Mouse (Mus musculus) thymus, postnatal 0 days (tissue): Measurements from ENCODE around the gene Zfp385c. TPM values are rescaled to one million over a fixed set of nuclear protein-coding genes. Genes with fewer than 3 reads are reported as not detected.

Experiments
- DNase-seq: peaks from one replicate; pipeline ENCODE4 v3.0.0-alpha.2; 2015; ENCODE audit warnings: low spot score
- polyA plus RNA-seq: library from polyadenylated mRNA; unstranded; fragments of >200 nt; fragmentation: Nextera tagmentation; extraction: Ambion mirVana; gene quantifications from 2 replicates; pipeline ENCODE4 v1.2.1, GENCODE M21; 2015

Gene Zfp385c
- polyA plus RNA-seq, 1 experiment from 2014 or later, result 0.12 TPM

GRCm38 (mm10) chr11:100718462-100718861 is 26.2 kb upstream of the Zfp385c start:
- DNase-seq, result no peak

DNA sequence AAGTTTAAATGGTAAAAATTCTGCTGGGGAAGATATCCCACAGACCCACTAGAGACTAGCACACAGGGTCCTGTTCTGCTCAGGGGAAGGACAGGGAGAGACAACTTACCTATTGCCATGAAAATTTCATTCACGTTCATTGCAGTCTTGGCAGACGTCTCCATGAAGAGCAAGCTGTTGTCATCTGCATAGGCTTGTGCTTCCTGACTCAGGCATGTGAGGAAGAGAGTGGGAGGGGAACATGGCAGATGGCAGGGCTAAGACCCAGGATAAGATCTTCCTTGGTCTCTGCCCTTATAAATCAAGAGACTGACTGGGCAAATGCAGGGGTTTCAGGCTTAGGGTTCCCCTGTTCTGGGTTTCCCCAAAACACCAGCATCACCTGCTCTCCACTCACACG is 24.4 kb upstream of the Zfp385c start:
- DNase-seq, result no peak

- DNase-seq, result no peak
These were observed 22.7 kb upstream of the Zfp385c start for GRCm38 (mm10) chr11:100714948-100715347.

- peak; percentile 70 for DNase-seq
These were observed 22.3 kb upstream of the Zfp385c start for GRCm38 (mm10) chr11:100714534-100714915.

DNA sequence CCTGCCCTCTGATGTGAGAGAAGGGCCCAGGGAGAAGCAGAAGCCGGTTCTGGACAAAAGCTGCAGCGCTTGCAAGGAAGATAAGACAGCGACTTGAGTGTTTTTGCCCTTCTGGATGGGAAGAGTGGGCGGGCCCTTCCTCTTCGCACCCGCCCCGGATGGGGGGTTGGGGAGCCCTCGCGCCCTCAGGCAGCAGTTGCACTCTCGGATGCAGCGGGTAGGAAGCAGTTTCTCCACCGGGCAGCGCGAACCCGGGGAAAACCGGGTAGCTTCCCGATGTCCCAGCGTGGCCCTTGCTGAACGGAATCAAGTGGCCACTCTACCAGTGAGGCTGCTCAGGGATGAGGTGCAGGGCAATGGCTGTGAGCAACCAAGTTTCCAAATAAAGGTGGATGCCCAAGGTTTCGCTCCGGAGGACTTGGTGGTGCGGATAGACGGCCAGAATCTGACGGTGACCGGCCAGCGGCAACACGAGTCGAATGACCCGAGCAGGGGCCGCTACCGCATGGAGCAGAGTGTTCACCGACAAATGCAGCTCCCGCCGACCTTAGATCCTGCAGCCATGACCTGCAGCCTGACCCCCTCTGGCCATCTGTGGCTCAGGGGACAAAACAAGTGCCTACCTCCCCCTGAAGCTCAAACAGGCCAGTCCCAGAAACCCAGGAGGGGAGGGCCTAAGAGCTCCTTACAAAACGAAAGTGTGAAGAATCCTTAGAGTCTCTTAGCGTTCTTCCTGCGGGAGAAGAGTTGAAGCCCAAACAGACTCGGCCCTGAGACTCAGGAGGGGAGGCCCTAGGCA is 21.7 kb upstream of the Zfp385c start, which contains the start of gene Hspb9:
TSS of gene Hspb9 (plus strand) at position 116 of the 799 bp plus-strand sequence.
- peak; percentile 83 for DNase-seq

GRCm38 (mm10) chr11:100713174-100713573 is 20.9 kb upstream of the Zfp385c start:
- DNase-seq, result no peak

- peak; percentile 62 for DNase-seq
These were observed 19.7 kb upstream of the Zfp385c start, which contains the start of gene Kat2a for GRCm38 (mm10) chr11:100711783-100712615. Gene Kat2a (minus strand): TSS chr11:100712465.

DNA sequence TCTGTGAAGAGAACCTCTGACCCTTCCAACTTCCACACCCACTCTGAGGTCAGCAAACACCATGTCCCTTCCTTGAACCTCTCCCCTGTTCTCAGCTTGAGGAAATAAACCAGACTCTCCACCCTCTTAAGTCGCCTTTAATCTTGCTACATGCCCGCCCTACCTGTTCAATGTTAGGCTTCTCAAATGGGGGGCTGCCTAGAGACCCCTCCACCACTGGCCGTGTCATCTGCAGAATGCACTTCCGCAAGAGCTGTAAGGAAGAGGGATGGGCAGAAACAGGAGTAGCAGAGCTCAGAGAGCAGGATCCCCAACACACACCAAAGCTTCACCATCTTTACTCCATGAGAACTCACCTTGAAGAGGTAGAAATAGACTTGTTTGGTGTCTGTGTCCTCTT is 18.7 kb upstream of the Zfp385c start:
- no peak for DNase-seq

DNA sequence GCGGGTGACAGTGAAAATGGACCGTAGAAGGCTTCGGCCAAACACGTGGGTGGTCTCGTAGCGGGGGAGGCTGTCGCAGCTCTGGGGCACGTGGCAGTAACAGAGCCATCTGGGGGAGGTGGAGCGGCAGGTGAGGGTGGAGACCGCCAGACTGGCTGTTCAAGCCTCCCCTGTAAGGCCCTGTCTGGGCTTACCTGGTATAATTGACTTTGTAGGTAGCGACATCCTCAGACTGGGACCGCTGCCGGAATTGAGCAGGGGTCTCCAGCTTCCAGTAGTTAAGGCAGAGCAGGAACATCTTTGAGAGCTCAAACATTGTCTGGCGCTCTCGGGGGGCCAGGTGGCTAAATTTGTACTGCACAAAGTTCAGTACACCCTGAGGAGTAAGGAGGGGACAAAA is 18.3 kb upstream of the Zfp385c start:
- no peak for DNase-seq

DNA sequence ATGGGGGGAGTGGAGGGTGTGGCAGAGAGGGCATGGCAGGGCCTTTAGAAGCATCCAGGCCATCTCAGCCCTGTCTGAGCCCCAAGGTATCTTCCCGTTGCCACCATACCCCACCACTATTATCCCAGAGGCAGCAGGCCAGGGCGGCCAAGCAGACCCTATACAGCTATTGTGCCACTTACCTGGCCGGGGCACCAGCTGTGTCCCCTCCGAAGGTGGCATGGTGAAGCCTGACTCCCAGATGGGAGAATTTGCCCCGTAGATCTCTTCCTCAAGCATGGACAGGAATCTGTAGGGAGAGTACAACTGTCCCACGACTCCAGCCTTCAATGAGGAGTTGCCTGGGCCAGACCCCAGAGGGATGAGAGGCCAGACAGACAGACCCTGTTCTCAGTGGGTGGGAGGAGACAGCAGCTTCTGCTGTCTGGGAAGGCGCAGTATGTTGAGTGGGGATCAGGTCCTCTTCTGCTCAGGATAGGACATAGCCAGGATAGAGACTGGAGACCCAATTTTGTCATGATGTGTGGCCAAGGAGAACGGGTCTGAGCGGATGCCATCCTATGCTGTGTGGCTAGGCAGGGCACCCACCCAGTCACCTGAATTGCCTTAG is 17.1 kb upstream of the Zfp385c start:
- no peak for DNase-seq

DNA sequence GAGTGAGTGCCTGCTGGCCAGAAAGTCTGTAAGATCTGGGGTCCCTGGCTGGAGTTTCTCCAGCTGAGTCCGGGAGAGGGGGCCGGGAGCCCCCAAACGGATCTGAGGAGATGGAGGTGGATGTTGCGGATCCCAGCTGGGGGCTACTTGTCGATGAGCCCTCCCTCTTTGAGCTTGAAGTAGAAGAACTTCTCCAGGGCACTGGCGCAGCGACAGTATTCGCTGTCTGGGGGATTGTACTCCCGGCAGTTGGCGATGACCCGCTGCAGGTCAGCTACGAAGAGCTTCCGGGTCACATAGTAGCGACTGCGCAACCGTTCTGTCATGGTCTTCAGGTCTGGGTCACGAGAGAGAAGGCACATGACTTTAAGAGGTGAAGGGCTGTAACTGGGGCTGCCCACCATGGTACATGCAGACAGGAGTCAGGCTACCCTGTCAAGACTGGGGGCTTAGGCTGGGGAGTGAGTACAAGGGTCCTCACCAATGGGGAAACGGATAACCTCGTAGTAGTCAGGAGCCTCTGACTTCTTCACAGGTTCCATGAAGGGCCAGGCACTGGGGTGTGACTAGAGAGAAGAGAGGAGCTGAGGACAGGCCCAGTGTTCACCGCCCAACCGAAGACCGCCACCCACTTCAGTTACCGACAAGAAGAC is 13.0 kb upstream of the Zfp385c start:
- no peak for DNase-seq

- DNase-seq, result peak; percentile 25
These were observed 11.7 kb upstream of the Zfp385c start, which contains the start of gene Dhx58 for GRCm38 (mm10) chr11:100703851-100704531. Gene Dhx58 (minus strand): TSS chr11:100704271.

DNA sequence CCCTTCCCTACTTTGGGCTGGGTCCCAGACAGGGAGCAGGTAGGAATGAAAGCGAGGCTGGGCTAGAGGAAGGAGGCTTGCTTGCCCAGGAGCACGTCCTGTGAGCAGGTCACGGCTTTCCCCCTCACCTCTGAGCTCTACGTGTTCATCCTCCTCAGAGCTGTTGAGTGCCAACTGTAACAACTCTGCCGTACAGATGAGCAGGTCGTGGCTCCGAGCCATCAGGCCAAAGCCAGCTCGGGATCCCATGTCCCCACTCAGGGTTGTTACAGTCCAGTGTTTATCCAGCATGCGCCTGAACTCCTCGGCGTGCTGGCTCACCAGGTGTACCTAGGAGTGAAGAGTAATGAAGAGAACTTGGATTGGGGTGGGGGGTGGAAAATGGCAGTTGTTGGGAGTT is 11.1 kb upstream of the Zfp385c start:
- DNase-seq, result no peak

- no peak for DNase-seq
These were observed 10.7 kb upstream of the Zfp385c start for GRCm38 (mm10) chr11:100702906-100703305.

DNA sequence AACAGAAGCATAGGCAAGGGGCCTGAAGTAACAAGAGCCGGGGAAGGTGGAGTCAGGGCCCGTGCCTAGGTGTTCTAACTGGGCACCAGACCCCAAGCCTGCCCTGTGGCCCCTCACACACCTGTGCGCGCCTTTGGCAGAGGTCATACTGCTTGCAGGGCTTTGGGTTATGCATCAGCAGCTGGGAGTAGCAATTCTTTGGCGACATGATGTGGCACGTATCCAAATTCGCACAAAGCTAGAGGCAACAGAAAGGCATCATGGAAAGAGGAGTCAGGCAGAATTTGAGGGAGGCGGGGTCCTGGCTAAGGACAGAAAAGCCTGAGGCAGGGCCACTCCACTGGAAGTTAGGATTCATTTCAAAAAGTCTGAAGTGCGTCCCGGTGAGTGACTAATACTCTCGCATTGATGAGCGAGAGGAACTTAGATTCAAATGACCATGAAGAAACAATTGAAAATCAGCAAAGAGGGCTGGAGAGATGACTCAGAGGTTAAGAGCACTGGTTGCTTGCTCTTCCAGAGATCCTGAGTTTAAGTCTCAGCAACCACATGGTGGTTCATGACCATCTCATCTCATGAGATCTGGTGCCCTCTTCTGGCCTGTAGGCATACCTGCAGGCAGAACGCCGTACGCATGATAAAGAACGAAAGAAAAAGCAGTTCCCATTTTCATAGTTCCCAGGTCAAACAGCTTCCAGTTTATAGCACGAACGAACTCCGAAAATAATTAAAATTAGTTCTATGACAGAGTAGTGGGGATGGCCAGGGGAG is 10.0 kb upstream of the Zfp385c start:
- peak; percentile 77 for DNase-seq

GRCm38 (mm10) chr11:100701301-100701700 is 9.0 kb upstream of the Zfp385c start:
- DNase-seq, result peak; percentile 60

- no peak for DNase-seq
These were observed 8.5 kb upstream of the Zfp385c start for GRCm38 (mm10) chr11:100700710-100701109.

DNA sequence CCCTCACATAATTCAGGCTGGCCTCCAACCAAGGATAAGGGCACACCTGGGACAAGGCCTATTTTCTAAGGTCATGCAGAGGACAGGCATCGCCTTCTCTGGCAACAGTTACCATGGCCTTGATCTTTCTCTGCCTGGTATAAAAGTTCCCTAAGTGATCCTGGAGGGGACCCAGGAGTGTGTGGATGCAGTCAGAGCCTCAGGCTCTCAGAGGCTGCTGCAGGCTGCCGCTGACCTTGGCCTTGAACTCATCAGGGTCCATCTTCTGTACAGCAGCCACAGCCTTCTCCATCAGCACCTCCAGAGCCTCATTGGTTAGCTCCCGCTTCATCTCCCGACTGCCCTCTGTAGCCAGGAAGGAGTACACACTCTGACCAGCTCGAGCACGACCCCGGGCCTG is 5.7 kb upstream of the Zfp385c start:
- DNase-seq, result no peak

GRCm38 (mm10) chr11:100694926-100695325 is 2.7 kb upstream of the Zfp385c start:
- peak; percentile 60 for DNase-seq

DNA sequence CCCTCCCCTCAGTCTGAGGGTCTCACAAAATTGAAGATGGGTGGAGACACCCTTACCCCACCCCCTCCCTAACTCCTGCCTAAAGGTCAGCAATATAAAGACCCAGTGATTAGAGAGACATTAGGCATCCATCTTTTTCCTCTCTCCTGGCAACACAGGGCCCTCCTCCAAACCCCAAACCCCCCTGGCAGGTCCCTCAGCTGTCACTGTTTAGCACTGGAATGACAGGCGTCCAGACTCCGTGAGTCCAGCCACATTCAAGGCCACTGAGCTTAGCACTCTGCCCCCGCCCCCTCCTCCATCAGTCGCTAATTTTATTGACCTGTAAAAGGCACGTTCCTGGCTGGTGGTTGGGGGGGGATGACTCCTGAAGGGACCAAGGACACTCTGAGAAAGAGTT is 899 bp upstream of the Zfp385c start:
- DNase-seq, result no peak
